Mouse (Mus musculus): ENCODE measurements around the gene Gid8. TPM values are rescaled to one million over a fixed set of nuclear protein-coding genes. Genes with fewer than 3 reads are reported as not detected.
A peak's percentile ranks its signal among the peaks of the same experiment; 100 is the strongest.

The Gid8 gene
- 10 to 100 TPM; 11.2 to 42.1 (median 27.3) TPM for total RNA-seq (2018; cell fraction: chromatin; rRNA removed)
- 10 to 100 TPM; 37.5 to 69.2 (median 53.2) TPM for total RNA-seq (2018; cell fraction: cytosol; rRNA removed)
- 10 to 100 TPM; 21.9 to 53.3 (median 34.4) TPM for total RNA-seq (2018; cell fraction: nucleus; rRNA removed)
- polyA plus RNA-seq (2018), result 52.4 to 57.0 TPM (median 56.0 TPM) in 3 replicates

GRCm38 (mm10) chr2:180709923-180710272 lies at the start of gene Gid8, which contains the start of gene Dido1:
Gene Gid8, plus strand, starts transcription at chr2:180710117.
Gene Dido1, minus strand, starts transcription at chr2:180709999.
- Histone ChIP-seq H3K79me2 (ENCODE audit: inconsistent target) (peaks cover 79% of the 10 kb centered on the region), H3K36me3 (ENCODE audit: inconsistent target) (peaks cover 13% of the 10 kb centered on the region), H3K4me3 (ENCODE audit: inconsistent target) (peak within 1 kb of the TSS; percentile 98), H3K27ac (peak within 1 kb of the TSS; percentile 76)
- WGBS (ENCODE audit: missing documents), result under 1% methylated on average over 28 of the region's 43 CpGs

- no peak overlapping the region for H3K27ac ChIP-seq
- peaks cover 28% of the 10 kb centered on the region for H3K36me3 ChIP-seq (ENCODE audit: inconsistent target)
- no peak overlapping the region for H3K4me3 ChIP-seq (ENCODE audit: inconsistent target)
- no peaks in the 10 kb centered on the region for H3K79me2 ChIP-seq (ENCODE audit: inconsistent target)
- WGBS (ENCODE audit: missing documents), result 100% methylated on average over 5 of the region's 5 CpGs
Measured at GRCm38 (mm10) chr2:180660521-180660920, 49.4 kb upstream of the Gid8 start.

- H3K36me3 ChIP-seq (ENCODE audit: inconsistent target), result peaks cover 42% of the 10 kb centered on the region
- H3K4me3 ChIP-seq (ENCODE audit: inconsistent target), result no peak overlapping the region
- whole genome bisulfite sequencing (ENCODE audit: missing documents), result 85% methylated on average over 4 of the region's 4 CpGs
- no peak overlapping the region for H3K27ac ChIP-seq
- H3K79me2 ChIP-seq (ENCODE audit: inconsistent target), result no peaks in the 10 kb centered on the region
Measured at GRCm38 (mm10) chr2:180662008-180662407, 47.9 kb upstream of the Gid8 start.

- H3K4me3 ChIP-seq (ENCODE audit: inconsistent target), result no peak overlapping the region
- 100% methylated on average over 2 of the region's 2 CpGs for WGBS (ENCODE audit: missing documents)
- H3K36me3 ChIP-seq (ENCODE audit: inconsistent target), result peaks cover 39% of the 10 kb centered on the region
- H3K27ac ChIP-seq, result no peak overlapping the region
- H3K79me2 ChIP-seq (ENCODE audit: inconsistent target), result no peaks in the 10 kb centered on the region
Measured at GRCm38 (mm10) chr2:180676706-180677105, 33.2 kb upstream of the Gid8 start.

GRCm38 (mm10) chr2:180678609-180679140 lies 31.2 kb upstream of the Gid8 start:
- Histone ChIP-seq H3K36me3 (ENCODE audit: inconsistent target) (peaks cover 39% of the 10 kb centered on the region), H3K79me2 (ENCODE audit: inconsistent target) (no peaks in the 10 kb centered on the region), H3K4me3 (ENCODE audit: inconsistent target) (no peak overlapping the region), H3K27ac (no peak overlapping the region)
- WGBS (ENCODE audit: missing documents), result 18% methylated on average over 4 of the region's 4 CpGs

- Histone ChIP-seq H3K27ac (no peak overlapping the region), H3K4me3 (ENCODE audit: inconsistent target) (no peak overlapping the region), H3K79me2 (ENCODE audit: inconsistent target) (peaks cover 2% of the 10 kb centered on the region; the same call in 1 of the 2 replicates), H3K36me3 (ENCODE audit: inconsistent target) (peaks cover 46% of the 10 kb centered on the region)
- 56% methylated on average over 1 of the region's 2 CpGs for WGBS (ENCODE audit: missing documents)
Measured at GRCm38 (mm10) chr2:180681225-180681624, 28.7 kb upstream of the Gid8 start.

- 100% methylated on average over 2 of the region's 2 CpGs for WGBS (ENCODE audit: missing documents)
Measured at GRCm38 (mm10) chr2:180683524-180683923, 26.4 kb upstream of the Gid8 start.

GRCm38 (mm10) chr2:180684031-180684430 lies 25.9 kb upstream of the Gid8 start:
- no peak overlapping the region for H3K4me3 ChIP-seq (ENCODE audit: inconsistent target)
- peaks cover 30% of the 10 kb centered on the region for H3K79me2 ChIP-seq (ENCODE audit: inconsistent target)
- WGBS (ENCODE audit: missing documents), result 97% methylated on average over 4 of the region's 4 CpGs
- peaks cover 74% of the 10 kb centered on the region for H3K36me3 ChIP-seq (ENCODE audit: inconsistent target)
- no peak overlapping the region for H3K27ac ChIP-seq

More at GRCm38 (mm10) chr2:180683524-180683923, 26.4 kb upstream of the Gid8 start:
- Histone ChIP-seq H3K27ac (no peak overlapping the region), H3K36me3 (ENCODE audit: inconsistent target) (peaks cover 69% of the 10 kb centered on the region), H3K4me3 (ENCODE audit: inconsistent target) (no peak overlapping the region), H3K79me2 (ENCODE audit: inconsistent target) (peaks cover 25% of the 10 kb centered on the region)

GRCm38 (mm10) chr2:180689841-180690240 lies 20.1 kb upstream of the Gid8 start:
- WGBS (ENCODE audit: missing documents), result 37% methylated on average over 5 of the region's 5 CpGs
- Histone ChIP-seq H3K4me3 (ENCODE audit: inconsistent target) (no peak overlapping the region), H3K79me2 (ENCODE audit: inconsistent target) (peaks cover 87% of the 10 kb centered on the region), H3K36me3 (ENCODE audit: inconsistent target) (peaks cover 48% of the 10 kb centered on the region), H3K27ac (no peak overlapping the region)

GRCm38 (mm10) chr2:180692630-180693029 lies 17.3 kb upstream of the Gid8 start:
- Histone ChIP-seq H3K36me3 (ENCODE audit: inconsistent target) (peaks cover 20% of the 10 kb centered on the region), H3K27ac (peak overlapping the region; percentile 69), H3K79me2 (ENCODE audit: inconsistent target) (peaks cover 98% of the 10 kb centered on the region), H3K4me3 (ENCODE audit: inconsistent target) (no peak overlapping the region)
- 0% methylated on average over 1 of the region's 1 CpGs for WGBS (ENCODE audit: missing documents)

GRCm38 (mm10) chr2:180695176-180695575 lies 14.7 kb upstream of the Gid8 start:
- Histone ChIP-seq H3K4me3 (ENCODE audit: inconsistent target) (no peak overlapping the region), H3K79me2 (ENCODE audit: inconsistent target) (peaks cover 98% of the 10 kb centered on the region), H3K36me3 (ENCODE audit: inconsistent target) (no peaks in the 10 kb centered on the region), H3K27ac (peak overlapping the region; percentile 73)
- WGBS (ENCODE audit: missing documents), result 0% methylated on average over 2 of the region's 2 CpGs

- Histone ChIP-seq H3K4me3 (ENCODE audit: inconsistent target) (peak overlapping the region; percentile 79), H3K36me3 (ENCODE audit: inconsistent target) (no peaks in the 10 kb centered on the region), H3K27ac (peak overlapping the region; percentile 83), H3K79me2 (ENCODE audit: inconsistent target) (peaks cover 94% of the 10 kb centered on the region)
- WGBS (ENCODE audit: missing documents), result 35% methylated on average over 5 of the region's 5 CpGs
Measured at GRCm38 (mm10) chr2:180700457-180700856, 9.5 kb upstream of the Gid8 start.

GRCm38 (mm10) chr2:180701053-180701766 lies 8.7 kb upstream of the Gid8 start:
- Histone ChIP-seq H3K36me3 (ENCODE audit: inconsistent target) (no peaks in the 10 kb centered on the region), H3K79me2 (ENCODE audit: inconsistent target) (peaks cover 94% of the 10 kb centered on the region), H3K27ac (peak overlapping the region; percentile 83), H3K4me3 (ENCODE audit: inconsistent target) (peak overlapping the region; percentile 79)
- WGBS (ENCODE audit: missing documents), result under 1% methylated on average over 26 of the region's 26 CpGs

GRCm38 (mm10) chr2:180701767-180702621 lies 7.9 kb upstream of the Gid8 start:
- H3K79me2 ChIP-seq (ENCODE audit: inconsistent target), result peaks cover 94% of the 10 kb centered on the region
- H3K4me3 ChIP-seq (ENCODE audit: inconsistent target), result peak overlapping the region; percentile 79
- H3K36me3 ChIP-seq (ENCODE audit: inconsistent target), result no peaks in the 10 kb centered on the region
- H3K27ac ChIP-seq, result peak overlapping the region; percentile 83
- WGBS (ENCODE audit: missing documents), result under 1% methylated on average over 66 of the region's 66 CpGs
